Mouse (Mus musculus) ES-Bruce4 (cell line): ENCODE results near the gene Gm1123. TPM values are rescaled to one million over a fixed set of nuclear protein-coding genes. Genes with fewer than 3 reads are reported as not detected.
A peak's percentile ranks its signal among the peaks of the same experiment; 100 is the strongest.

Source experiments
- H3K27ac ChIP-seq: 2 replicates; pipeline ENCODE4 v1.5.1; 2012; ENCODE audit warnings: low read length, inconsistent platforms; ENCODE audit not compliant: insufficient read depth
- H3K27me3 ChIP-seq: 2 replicates; pipeline ENCODE4 v1.6.1; 2012; ENCODE audit warnings: mild to moderate bottlenecking, low read length, inconsistent platforms; ENCODE audit not compliant: control insufficient read depth, poor library complexity, insufficient read depth, severe bottlenecking
- H3K36me3 ChIP-seq: 2 replicates; pipeline ENCODE4 v1.6.1; 2012; ENCODE audit warnings: inconsistent platforms, mild to moderate bottlenecking, low read length, moderate library complexity; ENCODE audit not compliant: control insufficient read depth, poor library complexity, insufficient read depth, severe bottlenecking
- H3K4me1 ChIP-seq: one replicate; pipeline ENCODE4 v1.8.1; 2011; ENCODE audit warnings: low read length; ENCODE audit not compliant: control insufficient read depth, insufficient read depth
- H3K4me3 ChIP-seq: 2 replicates; pipeline ENCODE4 v1.5.1; 2011; ENCODE audit warnings: low read depth, mild to moderate bottlenecking, low read length
- H3K9ac ChIP-seq: 2 replicates; pipeline ENCODE4 v1.6.1; 2012; ENCODE audit warnings: low read depth, mild to moderate bottlenecking, inconsistent platforms; ENCODE audit not compliant: poor library complexity, severe bottlenecking
- H3K9me3 ChIP-seq: replicated peaks from 2 replicates; pipeline ENCODE4 v1.6.1; 2012; ENCODE audit warnings: mild to moderate bottlenecking, low read length, inconsistent platforms; ENCODE audit not compliant: control insufficient read depth, poor library complexity, insufficient read depth, severe bottlenecking
- CTCF ChIP-seq: IDR thresholded peaks from one replicate; pipeline ENCODE4 v1.8.1; 2011; ENCODE audit warnings: low read depth, low read length
- EP300 ChIP-seq: IDR thresholded peaks from 2 replicates; pipeline ENCODE4 v1.6.1; 2011; ENCODE audit warnings: low read depth, low read length; ENCODE audit not compliant: insufficient read depth
- POLR2A ChIP-seq: IDR thresholded peaks from one replicate; pipeline ENCODE4 v1.8.1; 2011; ENCODE audit warnings: low read length; ENCODE audit not compliant: insufficient read depth
- polyA plus RNA-seq: library from polyadenylated mRNA; stranded (reverse); fragments of >200 nt; gene quantifications from 2 replicates; pipeline ENCODE4 v1.2.4, GENCODE M21; 2011; ENCODE audit warnings: low read depth; ENCODE audit not compliant: missing spikeins, insufficient read depth, insufficient read length

Gm1123 gene
- polyA plus RNA-seq, 1 experiment = not detected

DNA sequence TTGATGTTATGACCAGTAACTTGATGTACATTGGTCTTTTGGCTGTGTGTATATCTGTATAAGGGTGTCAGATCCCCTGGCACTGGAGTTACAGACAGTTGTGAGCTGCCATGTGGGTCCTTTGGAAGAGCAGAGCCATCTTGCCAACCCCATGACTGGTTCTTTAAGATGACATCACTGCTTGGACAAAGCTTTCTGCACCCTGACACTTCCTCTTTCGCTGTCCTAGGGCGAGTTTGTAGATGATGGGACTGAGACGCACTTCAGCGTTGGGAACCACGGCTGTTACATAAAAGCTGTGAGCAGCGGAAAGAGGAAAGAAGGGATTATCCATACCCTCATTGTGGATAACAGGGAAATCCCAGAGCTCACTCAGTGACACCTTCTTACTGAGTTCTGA is 34.2 kb downstream of the Gm1123 start:
- Histone ChIP-seq H3K9me3 (no peaks in the 10 kb centered on the region), H3K27ac (no peak overlapping the region), H3K4me1 (no peaks in the 10 kb centered on the region), H3K4me3 (no peak overlapping the region), H3K27me3 (no peaks in the 10 kb centered on the region), H3K36me3 (no peaks in the 10 kb centered on the region), H3K9ac (no peak overlapping the region)
- TF ChIP-seq CTCF = no peak
- no peak for TF ChIP-seq POLR2A
- no peak for TF ChIP-seq EP300

DNA sequence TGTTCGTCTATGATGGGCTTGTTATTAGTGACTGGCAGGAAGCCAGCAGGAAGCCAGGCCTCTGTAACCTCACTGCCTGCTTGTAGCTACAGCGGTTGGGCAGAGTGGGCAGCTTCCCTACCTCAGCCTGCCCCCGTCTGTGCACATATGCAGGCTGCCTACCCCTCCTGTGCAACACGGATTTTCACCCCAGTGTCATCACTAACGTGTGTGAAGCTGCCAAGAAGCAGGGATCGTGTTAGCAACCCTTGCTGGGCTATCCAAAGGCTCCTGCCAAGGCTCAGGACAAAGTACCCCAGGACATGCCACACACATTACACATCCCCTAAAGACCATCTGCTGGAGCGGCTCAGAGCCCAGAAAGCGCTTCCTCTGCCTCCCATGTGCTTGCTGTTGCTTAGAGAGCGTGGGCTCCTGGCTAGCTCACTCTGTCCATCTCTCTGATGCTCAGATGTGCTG is 35.6 kb downstream of the Gm1123 start:
- H3K4me1 ChIP-seq = no peaks in the 10 kb centered on the region
- no peaks in the 10 kb centered on the region for H3K9me3 ChIP-seq
- H3K36me3 ChIP-seq = no peaks in the 10 kb centered on the region
- H3K27me3 ChIP-seq = no peaks in the 10 kb centered on the region
- no peak overlapping the region for H3K27ac ChIP-seq
- no peak for TF ChIP-seq CTCF
- TF ChIP-seq POLR2A = no peak
- TF ChIP-seq EP300 = no peak
- no peak overlapping the region for H3K9ac ChIP-seq
- H3K4me3 ChIP-seq = no peak overlapping the region

DNA sequence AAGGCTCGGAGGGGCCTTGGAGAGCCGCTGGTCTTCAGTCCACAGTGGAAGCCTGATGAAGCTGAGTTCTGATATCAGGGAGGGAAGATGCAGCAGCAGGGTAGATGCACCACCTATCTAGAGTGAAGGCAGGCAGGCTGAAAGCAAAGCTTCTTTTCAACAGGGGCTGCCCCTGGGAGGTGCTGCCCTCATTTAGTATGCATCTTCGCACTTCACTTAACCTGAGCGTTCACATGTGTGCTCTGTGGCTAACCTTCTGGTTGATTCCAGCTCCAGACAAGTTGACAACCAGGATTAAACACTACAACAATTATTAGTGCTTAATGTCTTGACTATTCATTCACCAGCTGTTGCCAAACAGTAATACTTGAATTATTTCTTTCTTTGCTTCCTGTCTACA is 41.4 kb downstream of the Gm1123 start:
- H3K27me3 ChIP-seq = no peaks in the 10 kb centered on the region

DNA sequence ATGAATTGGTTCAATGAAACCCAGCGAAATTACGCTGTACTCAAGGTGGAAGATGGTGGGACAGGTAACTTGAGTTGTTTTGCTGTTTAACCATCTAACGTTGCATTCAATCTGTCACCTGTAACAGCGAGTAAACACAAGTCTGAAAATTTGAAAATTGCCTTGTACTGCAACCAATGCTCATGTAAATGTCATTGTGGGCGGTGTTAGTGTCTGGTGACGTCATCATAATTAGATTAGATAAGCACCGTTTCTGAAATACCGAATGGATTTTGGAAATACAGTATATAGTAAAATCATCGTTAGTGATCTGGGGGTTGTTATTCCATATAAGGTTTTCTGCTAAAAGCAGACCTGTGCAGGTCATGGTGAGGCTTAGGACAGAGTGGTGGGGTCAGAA is 48.4 kb downstream of the Gm1123 start:
- Histone ChIP-seq H3K4me3 (no peak overlapping the region), H3K9me3 (no peaks in the 10 kb centered on the region), H3K9ac (peak overlapping the region; percentile 80), H3K27me3 (no peaks in the 10 kb centered on the region), H3K27ac (no peak overlapping the region), H3K36me3 (no peaks in the 10 kb centered on the region), H3K4me1 (no peaks in the 10 kb centered on the region)
- TF ChIP-seq POLR2A (no peak), EP300 (no peak), CTCF (no peak)

More for the DNA sequence above, 41.4 kb downstream of the Gm1123 start:
- H3K9ac ChIP-seq = no peak overlapping the region
- H3K4me3 ChIP-seq = no peak overlapping the region
- no peaks in the 10 kb centered on the region for H3K9me3 ChIP-seq
- H3K4me1 ChIP-seq = no peaks in the 10 kb centered on the region
- no peaks in the 10 kb centered on the region for H3K36me3 ChIP-seq
- no peak for TF ChIP-seq EP300
- TF ChIP-seq CTCF = no peak
- no peak for TF ChIP-seq POLR2A
- H3K27ac ChIP-seq = no peak overlapping the region

DNA sequence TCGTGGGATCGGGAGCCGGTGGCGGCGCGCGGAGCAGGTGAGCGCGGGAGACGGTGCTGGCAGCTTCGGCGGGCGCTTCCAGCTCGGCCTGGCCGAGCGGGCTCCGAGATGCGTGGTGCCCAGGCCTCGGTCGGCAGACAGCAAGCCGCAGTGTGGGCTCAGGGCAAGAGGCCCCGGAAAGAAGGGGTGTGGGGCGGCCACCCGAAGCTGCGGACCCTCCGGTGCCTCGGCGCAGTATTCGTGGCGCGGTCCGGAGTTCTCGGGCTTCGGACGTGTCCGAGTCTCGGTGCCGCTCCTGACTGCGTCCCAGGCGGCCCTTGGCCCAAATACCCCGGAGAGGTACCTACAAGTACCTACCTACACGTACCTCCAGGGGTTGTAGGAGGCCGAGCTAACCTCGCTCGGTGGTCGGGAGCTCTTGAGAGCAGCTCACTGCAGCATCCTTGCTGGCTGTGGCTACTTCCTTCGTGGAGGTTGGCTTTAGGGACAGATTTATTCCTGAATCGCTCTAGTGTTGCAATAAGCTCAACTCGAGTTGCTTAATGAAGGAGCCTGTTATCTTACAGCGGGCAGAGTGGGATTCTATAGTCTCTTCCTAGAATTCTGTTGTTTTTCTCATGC is 48.9 kb downstream of the Gm1123 start:
- H3K36me3 ChIP-seq = no peaks in the 10 kb centered on the region
- H3K27me3 ChIP-seq = no peaks in the 10 kb centered on the region
- peak overlapping the region; percentile 64 for H3K4me3 ChIP-seq
- no peak overlapping the region for H3K27ac ChIP-seq
- H3K9ac ChIP-seq = peak overlapping the region; percentile 80
- no peaks in the 10 kb centered on the region for H3K4me1 ChIP-seq
- H3K9me3 ChIP-seq = no peaks in the 10 kb centered on the region
- TF ChIP-seq EP300 = no peak
- TF ChIP-seq CTCF = no peak

DNA sequence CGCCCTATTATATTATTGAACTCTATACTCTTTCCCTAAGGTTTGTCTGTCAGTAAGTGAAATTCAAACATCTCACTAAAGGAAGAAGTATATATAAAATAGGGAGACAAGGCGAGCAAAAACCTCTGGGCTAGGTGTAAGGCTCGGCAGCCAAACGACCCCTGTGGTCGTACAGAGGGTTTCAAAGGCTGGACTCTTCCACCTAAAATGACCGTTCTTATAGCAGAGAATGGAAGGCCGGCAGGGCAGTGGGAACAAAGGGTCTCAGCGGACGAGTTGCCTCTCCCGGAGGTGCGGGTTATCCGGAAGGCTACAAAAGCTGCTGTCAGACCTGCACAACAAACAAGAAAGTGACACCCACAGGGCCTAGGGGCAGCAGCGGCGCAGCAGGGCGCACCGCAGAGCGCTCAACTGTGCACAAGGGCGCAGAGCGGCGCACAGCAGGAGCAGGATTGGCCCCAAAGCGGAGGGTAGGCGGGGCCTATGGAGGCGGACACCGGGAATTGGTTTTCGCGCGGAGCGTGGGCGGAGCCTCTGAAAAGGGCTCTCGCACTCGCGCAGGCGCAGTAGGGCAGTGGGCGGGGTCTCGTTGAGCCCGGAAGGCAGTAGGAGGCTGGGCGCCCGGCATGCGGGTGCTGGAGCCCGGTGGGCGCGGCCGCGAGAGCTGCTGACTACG is 49.6 kb downstream of the Gm1123 start, which contains the start of gene Faim:
Faim (plus strand) TSS at position 574 of the 676 bp plus-strand sequence.
- Histone ChIP-seq H3K9me3 (no peaks in the 10 kb centered on the region), H3K4me1 (no peaks in the 10 kb centered on the region), H3K9ac (peak within 1 kb of the TSS; percentile 80), H3K27me3 (no peaks in the 10 kb centered on the region), H3K4me3 (peak within 1 kb of the TSS; percentile 71), H3K36me3 (no peaks in the 10 kb centered on the region), H3K27ac (no peak within 1 kb of the TSS)
- TF ChIP-seq POLR2A (peak; percentile 18), CTCF (no peak), EP300 (no peak)
